Comparison of ENCODE assay signal across 21 mouse cellular contexts in genomic region chr6:137766177-137766576, GRCm38 (mm10). TPM values are rescaled to one million over a fixed set of nuclear protein-coding genes. Genes with fewer than 3 reads are reported as not detected.
A peak's percentile ranks its signal among the peaks of the same experiment; 100 is the strongest.
DNase-seq lines count a peak whose midpoint lies in the region; ATAC-seq lines count a peak whose summit lies in the region.
"Had no signal": no experiment of that assay in that cellular context is flagged by ENCODE, and none has a peak within 500 bp of the region (broad histone marks: within the 10 kb centered on the region; RNA-seq: fewer than 3 reads in every experiment).

No protein-coding gene starts in this region.

- DNase-seq in adrenal gland, postnatal 10 days: no peak
- DNase-seq in forebrain, embryonic 10.5 days (ENCODE audit: extremely low spot score, low spot score): no peak
- DNase-seq: adrenal gland, adult 2 months; adrenal gland, adult 8-10 months; adrenal gland, postnatal 14 days; adrenal gland, postnatal 25 days; adrenal gland, postnatal 36 days; B cell, adult 2 months; cerebellum, adult 11 months; cerebellum, adult 11-12 months; cerebellum, adult 18-20 months; cerebellum, adult 2 months; cerebellum, adult 8-10 months; cerebellum, adult 9-10 months had no signal

- H3K27me3 ChIP-seq in forebrain, embryonic 10.5 days (ENCODE audit: poor library complexity, severe bottlenecking): no peaks in the 10 kb centered on the region
- H3K27me3 ChIP-seq: CH12.LX, Patski had no signal

- H3K9me3 ChIP-seq in forebrain, embryonic 10.5 days: no peaks in the 10 kb centered on the region
- H3K9me3 ChIP-seq: G1E had no signal

- no peak overlapping the region for H3K4me3 ChIP-seq in forebrain, embryonic 10.5 days

- H3K27ac ChIP-seq in forebrain, embryonic 10.5 days: no peak overlapping the region

- peaks cover 18% of the 10 kb centered on the region for H3K4me1 ChIP-seq in forebrain, embryonic 10.5 days

- peak; percentile 53 for ATAC-seq in CD4-positive, CD25-positive, alpha-beta regulatory T cell, adult 4 months
- ATAC-seq in activated CD4-positive, CD25-positive, alpha-beta regulatory T cell, adult 4 months: peak; percentile 68
- peak; percentile 65 for ATAC-seq in inflammation-experienced regulatory T-cells, adult 6 months
- no peak for ATAC-seq in megakaryocyte progenitor cell, adult 5-6 weeks (replicated peaks; ENCODE audit: poor library complexity)
- ATAC-seq: Patski had no signal

- H3K36me3 ChIP-seq in forebrain, embryonic 10.5 days (replicated peaks): peaks cover 1% of the 10 kb centered on the region; the same call in 1 of the 2 replicates

RNA-seq across cellular contexts. Expression of gene Dera, which starts 11.8 kb away (rescaled TPM):
- 10 to 100 TPM; 68.4 to 82.3 TPM for polyA plus RNA-seq in CD4-positive, CD25-positive, alpha-beta regulatory T cell, adult 4 months (2017; shearing (Covaris generic))
- 100 to 1,000 TPM in 1 of 2 experiments, 10 to 100 TPM in 1; 94.1 to 113 TPM for polyA plus RNA-seq in activated CD4-positive, CD25-positive, alpha-beta regulatory T cell, adult 4 months (2017; shearing (Covaris generic))
- polyA plus RNA-seq in inflammation-experienced regulatory T-cells, adult 6 months (2017; shearing (Covaris generic)): 100 to 1,000 TPM in 1 of 3 experiments, 10 to 100 TPM in 2; 77.2 to 126 (median 80.3) TPM
- total RNA-seq in adrenal gland, postnatal 10 days (2021): 10 to 100 TPM; 28.9 to 31.6 TPM
- 55.1 and 55.4 TPM in 2 replicates for total RNA-seq in megakaryocyte progenitor cell, adult 5-6 weeks (2015)
- total RNA-seq in megakaryocyte progenitor cell, adult 5-6 weeks (2017): 58.5 and 71.7 TPM in 2 replicates
- 67.2 and 69.5 TPM in 2 replicates for polyA plus RNA-seq in forebrain, embryonic 10.5 days (2016; fragmentation: Nextera tagmentation; extraction: Ambion mirVana)

RNA-seq across cellular contexts. Expression of gene Strap, which starts 31.3 kb away (rescaled TPM):
- 10 to 100 TPM; 33.6 to 39.3 TPM for polyA plus RNA-seq in CD4-positive, CD25-positive, alpha-beta regulatory T cell, adult 4 months (2017; shearing (Covaris generic))
- 10 to 100 TPM; 33.4 to 40.0 TPM for polyA plus RNA-seq in activated CD4-positive, CD25-positive, alpha-beta regulatory T cell, adult 4 months (2017; shearing (Covaris generic))
- polyA plus RNA-seq in inflammation-experienced regulatory T-cells, adult 6 months (2017; shearing (Covaris generic)): 10 to 100 TPM; 24.1 to 48.2 (median 29.5) TPM
- total RNA-seq in adrenal gland, postnatal 10 days (2021): 100 to 1,000 TPM; 102 to 113 TPM
- 191 and 204 TPM in 2 replicates for total RNA-seq in megakaryocyte progenitor cell, adult 5-6 weeks (2015)
- 168 and 172 TPM in 2 replicates for total RNA-seq in megakaryocyte progenitor cell, adult 5-6 weeks (2017)
- polyA plus RNA-seq in forebrain, embryonic 10.5 days (2016; fragmentation: Nextera tagmentation; extraction: Ambion mirVana): 240 and 241 TPM in 2 replicates
